Mouse (Mus musculus) embryo, embryonic 10.5 days (tissue): ENCODE data around the gene Tmem110.
A peak's percentile ranks its signal among the peaks of the same experiment; 100 is the strongest.

ENCODE experiments used
- DNase-seq: peaks from one replicate; pipeline ENCODE4 v3.0.0-alpha.2; 2015; ENCODE audit warnings: low spot score

Gene Tmem110

DNA sequence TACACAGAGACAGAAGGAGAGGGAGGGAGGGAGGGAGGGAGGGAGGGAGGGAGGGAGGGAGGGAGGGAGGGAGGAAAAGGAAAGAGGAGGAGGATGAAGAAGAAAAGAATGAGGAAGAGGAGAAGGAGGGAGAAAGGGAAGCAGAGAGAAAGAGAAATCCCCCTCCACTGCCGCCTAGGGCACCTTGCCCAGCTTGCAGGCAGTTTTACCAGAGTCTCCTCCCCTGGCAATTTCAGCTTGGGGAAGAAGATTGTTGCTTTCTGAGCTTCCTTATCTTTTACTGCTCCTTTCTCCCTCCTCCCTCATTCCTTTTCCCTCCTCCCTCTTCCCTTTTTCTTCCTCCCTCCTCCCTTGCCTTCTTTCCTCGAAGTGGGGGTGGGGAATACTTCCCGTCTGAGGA lies 77.6 kb downstream of the Tmem110 start:
- no peak for DNase-seq

- DNase-seq: no peak
Observed at GRCm38 (mm10) chr14:30904307-30904706, 78.9 kb downstream of the Tmem110 start.

DNA sequence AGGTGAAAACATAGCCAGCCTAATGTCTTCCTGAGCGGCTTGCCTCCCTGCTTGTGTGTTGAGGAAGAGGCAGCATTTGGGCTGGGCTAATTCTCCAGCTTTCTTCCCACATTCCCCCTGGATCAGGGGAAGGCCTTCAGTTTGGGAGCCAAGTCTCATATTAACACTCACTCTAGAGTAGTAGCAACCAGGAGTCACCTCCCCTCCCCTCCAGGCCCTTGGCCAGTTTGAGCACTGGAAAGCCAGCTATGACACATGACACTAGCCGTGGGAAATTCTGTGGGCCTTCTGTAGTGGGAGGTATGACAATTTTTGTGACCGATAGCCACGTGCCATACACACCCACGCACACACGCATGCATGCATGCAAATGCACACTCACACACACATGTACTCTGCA lies 80.6 kb downstream of the Tmem110 start:
- no peak for DNase-seq

GRCm38 (mm10) chr14:30907814-30908265 lies 82.5 kb downstream of the Tmem110 start:
- DNase-seq: no peak

GRCm38 (mm10) chr14:30911141-30911540 lies 85.8 kb downstream of the Tmem110 start:
- DNase-seq: no peak

GRCm38 (mm10) chr14:30912641-30913040 lies 87.3 kb downstream of the Tmem110 start:
- no peak for DNase-seq

GRCm38 (mm10) chr14:30913404-30913803 lies 88.0 kb downstream of the Tmem110 start:
- DNase-seq: no peak

DNA sequence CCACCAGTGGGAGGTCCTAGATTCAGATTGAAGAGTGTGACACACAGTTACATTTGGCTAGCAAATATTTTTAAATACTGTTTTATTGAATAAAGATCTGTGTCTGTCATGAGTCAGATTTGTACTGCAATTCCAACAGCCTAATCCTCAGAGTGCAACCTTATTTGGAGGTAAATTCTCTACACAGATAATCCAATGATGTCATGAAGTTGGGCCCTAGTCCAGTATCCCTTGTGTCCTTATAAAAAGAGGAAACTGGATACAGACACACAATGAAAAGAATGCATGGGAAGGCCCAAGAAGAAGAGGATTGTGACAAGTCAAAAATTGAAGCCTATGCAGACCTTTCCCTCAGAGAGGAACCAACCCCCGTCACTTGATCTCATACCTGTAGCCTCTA lies 91.1 kb downstream of the Tmem110 start:
- DNase-seq: no peak

DNA sequence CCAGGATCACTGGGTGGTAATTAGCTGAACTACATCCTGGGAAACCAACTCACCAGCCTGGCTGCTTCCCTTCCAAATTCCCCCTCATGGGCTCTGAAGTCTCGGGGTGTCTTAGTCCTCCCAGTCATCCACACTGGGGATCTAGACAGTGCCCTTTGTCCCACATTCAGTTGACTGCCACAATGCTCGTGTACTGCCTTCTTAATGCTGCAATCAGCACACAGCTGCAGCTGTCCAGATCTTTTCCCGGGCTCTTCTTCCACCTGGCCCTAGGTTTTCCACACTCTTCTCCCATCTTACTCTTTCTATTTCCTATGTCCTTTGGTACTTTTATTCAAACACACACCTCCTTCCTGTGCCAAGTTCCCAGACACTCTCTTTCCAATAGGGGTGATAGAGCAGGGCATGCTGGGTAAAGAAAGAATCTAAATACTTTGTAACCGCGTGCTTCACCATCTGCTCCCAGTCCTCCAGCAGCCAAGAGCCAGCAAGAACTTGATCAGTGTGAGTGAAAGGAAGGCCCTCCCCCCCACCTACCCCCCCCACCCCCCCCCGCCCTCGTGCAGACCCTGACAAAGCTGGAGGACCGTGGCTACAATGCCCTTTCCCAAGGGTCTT lies 96.8 kb downstream of the Tmem110 start:
- peak; percentile 4 for DNase-seq

DNA sequence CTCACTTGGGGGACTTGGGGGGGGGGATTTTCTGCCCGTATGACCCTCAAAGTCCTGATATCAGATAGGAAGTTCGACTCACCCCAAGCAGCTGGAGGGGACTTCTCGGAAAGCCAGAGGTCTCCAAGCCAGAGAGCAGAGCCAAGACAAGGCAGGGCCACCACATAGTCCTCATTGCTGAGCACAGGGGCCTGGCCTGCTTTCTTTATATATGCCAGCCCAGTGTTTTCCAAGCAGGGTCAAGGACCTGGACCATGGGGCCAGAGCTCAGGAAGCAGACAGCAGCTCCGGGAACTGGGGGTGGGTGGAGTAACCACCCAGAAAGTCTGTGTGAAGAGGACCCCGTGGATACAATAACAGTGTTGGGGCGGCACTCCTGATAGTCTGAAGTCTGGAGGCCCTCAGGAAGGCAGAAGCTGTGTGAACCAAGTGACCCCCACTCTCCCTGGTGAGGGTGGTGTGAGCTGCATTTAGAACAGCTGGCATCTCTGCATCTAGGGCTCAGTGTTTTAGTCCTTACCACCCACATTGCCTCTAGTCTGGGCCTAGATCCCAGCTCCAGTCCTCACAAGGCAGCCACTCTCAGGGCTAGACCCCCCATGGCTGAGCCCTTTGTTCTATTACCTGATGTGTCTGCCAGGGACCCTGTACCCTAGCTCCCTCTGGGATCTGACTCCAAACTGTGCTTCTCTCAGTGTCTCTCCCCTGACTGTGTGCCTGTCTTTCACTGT lies 98.2 kb downstream of the Tmem110 start, which contains the start of gene Itih3:
Gene Itih3 (minus strand): TSS at position 386 of the 731 bp plus-strand sequence.
- no peak for DNase-seq

DNA sequence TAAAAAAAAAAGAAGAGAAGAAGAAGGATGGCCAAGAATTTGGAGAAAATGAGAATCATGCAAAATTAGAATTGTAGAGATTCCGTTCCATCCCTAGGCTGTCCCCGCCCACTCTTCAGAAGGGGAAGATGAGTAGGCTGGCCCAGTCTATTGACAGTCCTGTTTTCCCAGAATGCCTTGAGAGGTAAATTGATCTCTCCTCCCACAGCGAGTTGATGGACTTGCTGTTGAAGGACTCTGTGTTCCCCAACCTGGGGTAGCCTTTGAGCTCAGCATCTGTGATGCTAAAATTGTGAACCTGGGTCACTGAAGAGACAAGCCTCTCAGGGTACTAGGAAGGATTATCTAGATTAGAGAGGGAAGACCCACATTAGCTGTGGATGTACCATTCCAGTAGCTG lies 100.1 kb downstream of the Tmem110 start:
- no peak for DNase-seq
